Mouse (Mus musculus) MEL (cell line): ENCODE measurements at regions not wholly inside any gene's neighbourhood (a gene's known extent, or its start where the extent isn't known, plus 50 kb on each side); places are given as distances from the start of the nearest gene placed in this dataset.

Experiments used
- BHLHE40 ChIP-seq: IDR thresholded peaks from 2 replicates; pipeline ENCODE4 v1.6.1; 2012; ENCODE audit warnings: low read depth, mild to moderate bottlenecking, inconsistent platforms, low read length, improper control_type of control experiment, borderline replicate concordance
- CTCF ChIP-seq, 3 experiments: IDR thresholded peaks in 2 of 3; conservative IDR thresholded peaks in 1 of 3; 2 replicates each; pipeline ENCODE4 v1.5.1; 2011 to 2012; ENCODE audit warnings: low read length in 3 of 3, low read depth in 2 of 3, mild to moderate bottlenecking in 2 of 3, improper control_type of control experiment in 1 of 3, inconsistent platforms in 1 of 3, mixed read lengths in 1 of 3, moderate library complexity in 1 of 3; ENCODE audit not compliant: control insufficient read depth in 1 of 3, insufficient read depth in 1 of 3, poor library complexity in 1 of 3, severe bottlenecking in 1 of 3
- KAT2A ChIP-seq: conservative IDR thresholded peaks from 2 replicates; pipeline ENCODE4 v1.6.1; 2012; ENCODE audit warnings: low read depth, low read length, improper control_type of control experiment, inconsistent platforms
- NRF1 ChIP-seq: IDR thresholded peaks from 2 replicates; pipeline ENCODE4 v1.6.1; 2014; ENCODE audit warnings: low read depth, mild to moderate bottlenecking, inconsistent platforms, low read length, improper control_type of control experiment, moderate library complexity; ENCODE audit not compliant: poor library complexity, insufficient read depth, severe bottlenecking
- POLR2A ChIP-seq, 2 experiments: IDR thresholded peaks; 2 replicates each; pipeline ENCODE4 v1.6.1; 2011 to 2012; ENCODE audit warnings: low read length in 2 of 2, mild to moderate bottlenecking in 2 of 2, control low read depth in 1 of 2, improper control_type of control experiment in 1 of 2, low read depth in 1 of 2, moderate library complexity in 1 of 2; ENCODE audit not compliant: control insufficient read depth in 1 of 2, insufficient read depth in 1 of 2, poor library complexity in 1 of 2
- TCF12 ChIP-seq: IDR thresholded peaks from 2 replicates; pipeline ENCODE4 v1.6.1; 2014; ENCODE audit warnings: low read depth, mild to moderate bottlenecking, inconsistent platforms, low read length, improper control_type of control experiment, moderate library complexity

- TF ChIP-seq CTCF (IDR thresholded peaks at IDR 0.05 in 2 of 3, conservative IDR thresholded peaks at IDR 0.05 in 1 of 3; ENCODE audit: control insufficient read depth in 1 of 3, insufficient read depth in 1 of 3, low read depth in 2 of 3, low read length in 3 of 3, poor library complexity in 1 of 3, severe bottlenecking in 1 of 3) (no peak), POLR2A (IDR thresholded peaks at IDR 0.05; ENCODE audit: control insufficient read depth in 1 of 2, insufficient read depth in 1 of 2, low read depth in 1 of 2, low read length in 2 of 2, poor library complexity in 1 of 2) (no peak), KAT2A (no peak), BHLHE40 (no peak), TCF12 (no peak), NRF1 (no peak)
Observed at GRCm38 (mm10) chr9:41585771-41586170, 424.3 kb upstream of the Ubash3b start.
